Mouse (Mus musculus) brain, embryonic 14.5 days (tissue): Measurements from ENCODE around the gene Eml4. TPM values are rescaled to one million over a fixed set of nuclear protein-coding genes. Genes with fewer than 3 reads are reported as not detected.

Source experiments
- DNase-seq: peaks from one replicate; pipeline ENCODE4 v3.0.0-alpha.2; 2011; ENCODE audit warnings: low read depth
- CTCF ChIP-seq: fragments of 200-500 bp; IDR thresholded peaks from 2 replicates; pipeline ENCODE4 v1.5.1; 2012; ENCODE audit warnings: inconsistent platforms, mild to moderate bottlenecking, moderate library complexity, borderline replicate concordance; ENCODE audit not compliant: insufficient read depth, insufficient read length; ENCODE audit errors: extremely low read depth
- POLR2A ChIP-seq: fragments of 200-500 bp; IDR thresholded peaks from 2 replicates; pipeline ENCODE4 v1.6.1; 2012; ENCODE audit warnings: mild to moderate bottlenecking, inconsistent platforms, borderline replicate concordance; ENCODE audit not compliant: poor library complexity, insufficient read depth, insufficient read length, severe bottlenecking; ENCODE audit errors: extremely low read depth
- polyA plus RNA-seq: library from polyadenylated mRNA; depleted of rRNA; stranded (reverse); fragments of >200 nt; gene quantifications from 2 replicates; pipeline ENCODE4 v1.2.3, GENCODE M21; 2012

Gene Eml4
- polyA plus RNA-seq, 1 experiment = 56.1 TPM

DNA sequence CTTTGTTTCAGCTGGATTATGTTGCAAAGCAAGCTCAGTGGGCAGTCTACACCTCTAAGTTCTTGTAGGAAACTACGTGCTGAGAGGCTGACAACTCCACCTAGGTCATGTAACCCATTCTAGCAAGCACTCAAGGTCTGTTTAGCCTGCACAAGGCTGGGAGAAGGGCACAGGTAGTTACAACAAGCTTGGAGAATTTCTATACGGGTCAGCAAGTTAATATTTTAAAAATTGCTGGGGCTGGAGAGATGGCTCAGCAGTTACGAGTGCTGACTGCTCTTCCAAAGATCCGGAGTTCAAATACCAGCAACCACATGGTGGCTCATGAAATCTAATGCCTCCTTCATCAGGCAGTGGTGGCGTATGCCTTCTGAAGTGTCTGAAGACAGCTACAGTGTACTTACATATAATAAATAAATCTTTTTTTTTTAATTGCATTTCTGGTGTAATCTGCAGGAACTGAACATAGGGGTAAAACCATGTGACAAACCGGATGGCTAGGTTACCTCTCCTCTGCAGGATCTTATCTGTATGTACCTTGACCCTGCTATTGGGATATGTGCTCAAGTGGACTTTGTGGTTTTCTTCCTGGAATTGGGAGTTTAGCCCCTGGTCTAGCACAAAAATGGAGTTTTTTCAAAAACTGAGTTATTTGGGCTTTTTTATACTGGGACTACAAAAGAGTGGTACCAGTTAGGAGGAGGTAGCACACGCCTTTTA is 132.2 kb downstream of the Eml4 start:
- TF ChIP-seq POLR2A (no peak), CTCF (no peak)
- DNase-seq = no peak

DNA sequence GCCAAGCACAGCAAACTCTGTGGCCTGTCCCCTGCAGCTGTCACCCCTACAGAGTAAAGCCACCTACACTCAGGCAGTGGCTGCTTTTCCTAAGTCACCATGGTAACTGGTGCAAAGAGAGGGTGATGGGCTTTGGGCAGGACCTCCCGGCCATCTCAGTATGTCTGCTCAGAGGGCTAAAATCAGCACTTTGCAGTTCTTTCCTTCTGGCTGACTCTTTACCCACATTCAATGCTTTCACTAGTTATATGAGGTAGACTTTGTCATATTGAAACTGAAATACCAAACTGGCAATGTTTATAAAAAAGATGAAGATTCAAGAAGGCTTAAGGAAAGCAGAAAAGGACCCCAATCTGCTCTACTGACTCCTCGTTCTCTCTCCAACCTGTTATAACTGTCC is 133.1 kb downstream of the Eml4 start:
- no peak for TF ChIP-seq POLR2A
- TF ChIP-seq CTCF = no peak
- DNase-seq = no peak

DNA sequence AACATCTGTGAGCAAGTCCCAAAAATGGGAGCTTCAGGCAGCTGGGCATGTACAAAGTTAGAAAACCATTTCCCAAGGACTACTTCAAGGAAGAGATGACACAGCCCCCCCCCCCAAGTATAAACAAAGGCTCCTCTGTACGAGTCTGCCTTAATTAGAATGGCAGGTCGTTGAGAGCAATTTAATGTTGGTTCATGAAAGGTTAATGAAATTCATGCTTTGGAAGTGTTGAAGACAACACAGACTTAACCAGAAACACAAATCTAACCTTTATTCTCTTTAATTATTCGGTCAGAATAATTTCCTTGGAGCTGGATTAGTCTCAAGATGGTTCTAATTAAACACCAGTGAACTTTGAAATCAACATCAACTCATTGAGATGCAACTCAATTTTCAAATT is 137.0 kb downstream of the Eml4 start:
- TF ChIP-seq CTCF = no peak
- no peak for TF ChIP-seq POLR2A
- peak; percentile 48 for DNase-seq

DNA sequence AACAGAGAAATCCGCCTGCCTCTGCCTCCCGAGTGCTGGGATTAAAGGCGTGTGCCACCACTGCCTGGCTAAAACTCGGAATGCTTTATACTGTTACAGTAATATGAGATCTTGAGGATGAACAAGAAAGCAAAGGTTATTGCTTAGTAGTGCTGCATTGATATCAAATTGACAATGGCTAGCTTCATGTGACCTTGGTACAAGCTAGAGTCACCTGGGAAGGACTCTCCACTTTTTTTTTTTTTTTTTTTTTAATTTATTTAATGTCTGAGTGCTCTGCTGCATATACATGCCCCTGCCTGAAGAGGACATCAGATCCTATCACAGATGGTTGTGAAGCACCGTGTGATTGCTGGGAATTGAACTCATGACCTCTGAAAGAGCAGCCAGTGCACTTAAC is 148.2 kb downstream of the Eml4 start:
- TF ChIP-seq CTCF = no peak
- TF ChIP-seq POLR2A = no peak
- DNase-seq = no peak

DNA sequence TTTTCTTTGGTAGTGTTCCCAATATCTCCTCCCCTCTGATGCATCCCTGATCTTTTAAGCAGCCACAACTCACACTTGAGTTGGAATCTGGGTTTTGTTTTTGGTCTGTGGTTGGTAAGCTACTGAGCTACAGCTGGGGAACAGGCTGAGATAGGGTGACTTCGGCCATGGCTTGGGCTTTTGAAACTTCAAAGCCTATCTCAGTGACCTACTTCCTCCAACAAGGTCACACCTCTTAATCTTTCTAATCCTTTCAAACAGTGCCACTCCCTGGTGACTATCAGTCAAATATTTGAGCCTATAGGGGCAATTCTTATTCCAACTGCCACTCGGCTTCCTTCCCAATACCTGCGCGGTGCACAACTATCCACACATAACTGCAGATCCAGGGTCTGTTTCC is 149.0 kb downstream of the Eml4 start:
- TF ChIP-seq CTCF (no peak), POLR2A (no peak)
- DNase-seq = no peak

DNA sequence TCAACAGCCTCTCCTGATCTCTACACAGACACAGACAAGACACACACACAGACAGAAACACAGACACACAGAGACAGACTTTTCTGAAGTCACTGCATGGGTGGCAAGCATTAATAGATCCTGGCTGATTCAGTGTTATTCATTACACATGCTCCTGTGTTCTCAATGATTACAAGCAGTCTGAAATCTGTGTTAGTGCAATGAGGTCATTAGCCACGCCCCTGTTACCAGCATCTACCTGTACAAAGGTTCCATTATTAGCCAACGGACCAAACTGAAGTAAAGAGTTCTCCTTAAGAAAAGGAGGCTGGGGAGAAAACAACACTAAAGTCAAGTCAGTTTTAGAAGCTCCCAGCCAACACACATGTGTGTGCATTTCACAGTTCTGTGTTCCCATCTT is 153.0 kb downstream of the Eml4 start:
- no peak for TF ChIP-seq POLR2A
- TF ChIP-seq CTCF = no peak
- no peak for DNase-seq

DNA sequence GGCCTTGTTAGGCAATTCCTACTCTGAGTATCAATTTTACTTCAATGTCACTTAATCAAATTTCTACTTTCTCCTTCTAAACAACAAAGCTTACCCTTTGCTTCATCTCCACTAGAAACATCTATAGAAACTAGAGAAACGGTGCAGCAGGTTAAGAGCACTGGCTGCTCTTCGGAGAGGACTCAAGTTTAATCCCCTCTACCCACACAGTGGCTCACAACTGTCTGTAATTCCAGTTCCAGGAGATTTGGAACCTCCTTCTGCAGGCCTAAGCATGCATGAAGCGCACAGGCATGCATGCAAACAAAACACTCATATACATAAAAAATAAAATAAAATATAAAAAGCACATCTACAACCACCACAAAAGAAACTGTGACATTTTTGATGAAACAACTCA is 161.4 kb downstream of the Eml4 start:
- DNase-seq = no peak
- no peak for TF ChIP-seq POLR2A
- no peak for TF ChIP-seq CTCF

DNA sequence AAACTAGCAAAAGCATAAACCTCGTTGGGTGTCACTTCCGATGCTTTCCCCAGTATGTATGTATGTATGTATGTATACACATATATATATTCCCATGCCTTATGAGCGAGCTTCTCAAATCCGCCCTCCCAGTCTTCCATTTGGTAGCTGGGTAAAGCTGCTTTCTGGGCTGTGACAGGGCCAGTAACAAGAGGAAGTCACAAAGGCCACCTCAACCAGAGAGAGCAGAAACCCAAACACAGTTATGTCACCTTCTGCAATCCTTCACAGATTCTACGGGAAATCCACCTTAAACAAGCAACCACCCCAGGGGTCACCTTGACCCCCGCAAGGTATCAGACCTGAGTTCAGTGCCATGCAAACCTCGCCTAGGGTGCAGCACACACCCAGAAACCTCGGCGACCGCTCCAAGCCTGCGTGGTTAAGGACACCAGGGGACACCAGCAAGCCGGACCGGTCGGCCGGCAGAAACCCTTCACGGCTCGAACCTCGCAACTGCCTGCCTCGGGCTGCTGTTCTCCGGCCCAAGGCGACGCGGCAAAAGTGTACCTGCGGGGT is 163.0 kb downstream of the Eml4 start:
- TF ChIP-seq POLR2A (no peak), CTCF (no peak)
- DNase-seq = no peak

DNA sequence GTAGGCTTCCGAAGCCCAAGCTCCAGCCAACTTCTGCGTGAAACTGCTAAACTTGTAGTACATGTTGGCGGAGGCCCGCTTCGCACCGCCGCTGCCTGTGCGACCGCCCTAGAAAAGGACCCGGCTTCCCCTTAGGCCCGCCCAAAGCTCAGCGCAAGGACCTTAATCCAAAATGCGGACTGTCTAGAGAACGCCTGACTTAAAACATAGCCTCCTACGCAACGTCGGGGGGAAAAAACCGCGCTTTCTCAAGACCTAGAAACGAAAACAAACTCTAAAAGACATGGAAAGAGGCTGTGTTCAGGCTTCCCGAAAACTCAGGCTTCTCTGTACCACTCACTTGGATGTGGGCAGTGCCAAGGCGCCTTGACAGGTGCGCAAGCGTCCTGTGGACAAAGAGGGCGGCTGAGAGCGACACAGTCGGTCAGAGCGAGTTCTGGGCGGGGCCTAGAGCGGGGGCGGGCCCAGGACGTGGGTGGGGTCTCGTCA is 163.5 kb downstream of the Eml4 start:
- TF ChIP-seq CTCF (no peak), POLR2A (peak; percentile 31; the same call in 1 of the 2 replicates)
- peak; percentile 98 for DNase-seq

DNA sequence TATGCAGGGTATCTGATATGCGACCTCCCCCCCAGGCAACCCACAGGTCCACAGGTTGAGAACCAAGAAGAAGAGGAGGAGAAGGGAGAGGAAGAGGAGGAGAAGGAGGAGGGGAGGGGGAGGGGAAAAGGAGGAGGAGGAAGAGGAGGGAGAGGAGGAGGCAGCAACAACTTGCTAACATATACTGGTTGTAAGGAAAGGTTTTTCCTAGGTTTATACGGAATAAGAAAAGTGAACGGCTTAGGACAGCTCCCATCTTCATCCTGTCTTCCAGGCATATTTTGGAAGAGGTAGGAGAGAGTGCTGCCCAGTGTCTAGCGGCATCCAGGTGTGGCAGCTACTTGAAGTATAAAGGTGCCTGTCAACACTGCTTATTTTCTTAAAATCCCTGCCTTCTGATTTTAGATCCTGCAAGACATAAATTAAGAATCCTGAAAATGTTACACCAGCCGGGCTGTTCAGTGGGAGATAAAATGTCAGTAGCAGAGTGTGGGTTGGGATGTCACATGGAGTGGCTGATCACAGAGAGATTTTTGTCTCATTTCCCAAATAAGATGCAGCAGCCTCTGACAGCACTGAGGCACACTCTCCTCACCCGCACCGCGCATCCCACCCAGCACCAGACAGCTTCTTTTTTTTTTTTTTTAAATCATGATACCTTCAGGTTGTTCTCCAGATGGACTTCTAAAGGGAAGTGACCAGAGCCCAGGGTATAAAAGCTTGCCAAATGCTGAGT is 166.7 kb downstream of the Eml4 start, which contains the start of gene Cox7a2l:
Gene Cox7a2l, minus strand, starts transcription at position 51 of the 736 bp plus-strand sequence.
- DNase-seq = no peak
- TF ChIP-seq CTCF (no peak), POLR2A (no peak)

DNA sequence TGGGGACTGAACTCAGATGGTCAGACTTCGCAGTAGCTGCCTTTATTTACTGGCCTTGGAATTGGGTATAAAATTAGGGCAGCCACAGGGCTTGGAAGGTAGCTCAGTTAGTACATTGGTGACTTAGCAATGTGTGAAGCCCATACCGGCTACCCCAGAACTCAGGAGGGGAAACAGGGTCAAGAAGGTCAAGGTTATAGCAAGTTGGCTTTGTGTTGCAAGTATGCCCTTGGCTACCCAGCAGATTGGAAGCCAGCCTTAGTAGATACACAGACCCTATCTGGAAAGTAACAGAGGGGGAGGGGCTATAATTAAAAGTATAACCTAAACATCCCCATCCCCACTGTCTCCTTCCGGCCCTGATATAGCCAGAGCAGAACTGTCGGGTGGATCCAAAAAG is 171.2 kb downstream of the Eml4 start:
- TF ChIP-seq CTCF (no peak), POLR2A (no peak)
- no peak for DNase-seq

DNA sequence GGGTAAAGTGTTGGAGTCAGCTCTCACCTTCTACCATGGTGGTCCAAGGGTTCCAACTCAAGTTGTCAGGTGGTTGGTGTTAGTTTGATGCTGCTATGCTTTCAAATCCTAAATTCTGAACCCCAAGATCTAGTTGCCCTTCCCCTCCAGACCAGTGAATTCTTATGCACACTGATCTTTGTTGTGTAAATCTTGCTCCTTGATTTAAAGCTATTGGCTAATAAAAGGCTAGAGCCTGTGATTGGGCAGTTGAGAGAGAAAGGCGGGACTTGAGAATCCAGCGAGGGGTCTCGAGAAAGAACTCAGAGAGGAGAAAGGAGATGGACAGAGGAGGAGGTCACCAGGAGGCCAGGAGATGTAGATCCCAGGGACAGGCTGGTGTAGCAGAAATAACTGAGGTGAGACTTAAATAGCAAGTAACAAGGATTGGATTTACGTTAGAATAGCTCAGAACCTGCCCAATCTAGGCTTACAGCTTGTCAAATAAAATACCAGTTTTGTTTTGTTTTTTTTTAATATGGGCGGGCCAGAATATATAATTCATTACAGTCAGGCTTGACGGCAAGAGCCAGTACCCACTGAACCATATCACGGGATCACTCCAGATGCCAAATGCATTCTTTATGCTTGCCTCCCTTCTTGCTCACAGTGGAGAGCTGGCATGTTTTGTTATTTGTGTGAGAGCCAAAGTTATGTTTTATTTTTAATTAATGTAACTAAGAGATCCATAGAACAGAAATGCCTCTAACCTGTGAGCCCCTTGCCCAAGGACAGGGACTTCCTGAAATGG is 172.1 kb downstream of the Eml4 start:
- DNase-seq = no peak
- no peak for TF ChIP-seq POLR2A
- TF ChIP-seq CTCF = no peak
